Mouse (Mus musculus) spleen, postnatal 36 days (tissue): ENCODE measurements around the gene Hacd3.

Experiments used
- DNase-seq, 2 experiments: peaks; one replicate each; pipeline ENCODE4 v3.0.0; 2022; ENCODE audit warnings: low spot score in 2 of 2, mixed read lengths in 1 of 2

Hacd3 gene

GRCm38 (mm10) chr9:64952055-64952454 lies 69.4 kb downstream of the Hacd3 start:
- DNase-seq: no peak

GRCm38 (mm10) chr9:64951161-64951657 lies 70.3 kb downstream of the Hacd3 start, which contains the start of gene Slc24a1:
TSS of gene Slc24a1 (minus strand) at chr9:64951607.
- DNase-seq: no peak

GRCm38 (mm10) chr9:64947483-64948095 lies 73.9 kb downstream of the Hacd3 start:
- no peak for DNase-seq

- DNase-seq: no peak
Measured at GRCm38 (mm10) chr9:64943997-64944396, 77.5 kb downstream of the Hacd3 start.

GRCm38 (mm10) chr9:64941650-64942049 lies 79.8 kb downstream of the Hacd3 start:
- no peak for DNase-seq

GRCm38 (mm10) chr9:64940731-64941346 lies 80.7 kb downstream of the Hacd3 start:
- no peak for DNase-seq

- DNase-seq: no peak
Measured at GRCm38 (mm10) chr9:64939790-64940189, 81.7 kb downstream of the Hacd3 start.

- no peak for DNase-seq
Measured at GRCm38 (mm10) chr9:64939281-64939680, 82.2 kb downstream of the Hacd3 start.

- DNase-seq: no peak
Measured at GRCm38 (mm10) chr9:64938535-64938934, 83.0 kb downstream of the Hacd3 start.

- no peak for DNase-seq
Measured at GRCm38 (mm10) chr9:64937491-64937890, 84.0 kb downstream of the Hacd3 start.
